Mouse (Mus musculus): ENCODE results near the gene Rph3a.

Rph3a gene

DNA sequence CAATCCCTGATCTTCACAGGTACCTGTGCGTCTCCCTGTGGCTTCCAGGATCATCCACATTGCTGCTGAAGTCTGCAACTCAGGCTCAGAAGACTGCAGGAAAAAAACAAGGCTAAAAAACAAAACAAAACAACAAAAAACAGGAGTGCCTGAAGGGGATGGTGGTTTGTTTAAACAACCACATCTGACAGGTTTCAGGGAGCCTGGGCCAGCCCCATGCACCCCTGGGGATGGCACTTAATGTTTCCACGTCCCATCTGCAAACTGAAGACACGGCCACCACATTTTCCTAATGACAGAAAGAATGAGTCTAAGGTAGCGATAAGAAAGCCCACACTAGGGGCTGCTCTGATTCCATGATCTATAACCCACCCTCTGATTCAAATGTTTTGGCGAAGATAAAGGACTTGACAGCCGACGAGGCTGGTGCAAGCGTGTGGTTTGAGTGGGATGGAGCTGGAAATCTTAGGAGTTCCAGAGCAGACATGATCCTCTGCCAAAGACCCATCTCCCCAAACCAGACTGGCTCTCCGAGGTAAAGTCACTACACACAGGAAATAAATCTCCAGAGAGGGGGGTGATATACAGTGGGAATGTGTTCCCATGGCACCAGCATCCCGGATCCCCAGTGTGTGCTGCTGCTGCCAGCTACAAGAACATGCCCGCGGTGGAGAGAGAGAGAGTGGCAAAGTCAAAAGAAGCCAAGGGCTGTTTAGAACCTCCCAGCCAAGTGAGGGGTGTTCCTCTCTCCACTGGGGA is at the start of gene Rph3a:
Gene Rph3a (minus strand): TSS at position 282 of the 759 bp plus-strand sequence.
- no peak for DNase-seq (ENCODE audit: low read depth, low spot score)

DNA sequence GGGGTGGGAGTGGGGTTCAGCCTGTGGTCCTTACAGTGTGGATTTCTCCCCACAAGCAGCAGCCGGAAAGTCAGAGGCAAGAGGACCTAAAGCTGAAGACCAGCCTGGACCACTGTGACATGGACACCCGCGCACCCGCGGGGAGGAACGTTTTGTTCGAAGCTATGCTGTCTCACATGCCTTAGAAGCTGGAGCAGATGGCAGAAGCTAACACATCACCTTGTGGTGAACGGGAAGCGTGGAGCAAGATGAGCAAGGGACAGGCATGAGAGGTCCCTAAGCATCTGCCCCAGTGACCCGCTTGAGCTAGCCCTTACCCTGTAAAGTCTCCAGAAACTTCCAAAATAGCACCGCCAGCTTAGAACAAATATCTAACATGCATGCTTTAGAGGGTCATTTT is 48.4 kb upstream of the Rph3a start:
- DNase-seq (ENCODE audit: low read depth, low spot score) = no peak

DNA sequence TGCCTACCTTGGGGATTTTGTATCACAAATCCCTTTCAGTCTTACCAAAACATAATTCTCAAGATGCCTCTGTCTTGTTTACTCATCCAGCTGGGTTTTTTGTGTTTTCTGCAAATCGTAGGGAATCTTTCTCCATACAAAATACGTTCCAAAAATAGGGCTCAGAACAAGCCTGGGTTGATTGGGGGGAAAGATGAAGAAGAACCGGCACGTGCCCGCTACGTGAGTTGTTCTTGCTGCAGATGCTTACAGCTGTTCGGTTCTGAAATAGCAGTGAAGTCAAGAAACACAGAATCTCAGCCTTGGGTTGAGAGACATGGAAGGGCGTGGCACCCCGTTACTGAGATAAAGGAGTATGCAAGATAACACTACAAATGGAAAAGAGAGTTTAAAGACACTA is 44.0 kb upstream of the Rph3a start:
- DNase-seq (ENCODE audit: low read depth, low spot score) = no peak

DNA sequence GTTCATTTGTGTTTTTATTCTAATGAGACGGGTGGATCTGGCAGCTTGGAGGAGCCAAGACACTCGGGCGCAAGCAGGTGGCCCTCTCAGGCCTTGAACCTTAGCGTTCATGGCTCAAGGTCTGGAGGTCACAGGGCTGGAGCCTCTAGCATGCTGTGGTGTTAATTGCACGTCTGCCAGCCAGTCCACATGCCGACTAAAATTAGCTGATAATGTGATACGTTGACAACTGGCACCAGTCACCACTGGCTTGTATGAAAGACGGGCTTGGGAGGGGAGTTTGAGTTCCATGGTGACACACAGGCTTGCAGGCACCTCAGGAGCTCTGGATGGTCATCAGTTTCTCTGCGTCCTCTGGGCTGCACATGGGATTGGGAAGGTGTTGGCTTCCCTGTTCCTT is 31.9 kb upstream of the Rph3a start:
- no peak for DNase-seq (ENCODE audit: low read depth, low spot score)

DNA sequence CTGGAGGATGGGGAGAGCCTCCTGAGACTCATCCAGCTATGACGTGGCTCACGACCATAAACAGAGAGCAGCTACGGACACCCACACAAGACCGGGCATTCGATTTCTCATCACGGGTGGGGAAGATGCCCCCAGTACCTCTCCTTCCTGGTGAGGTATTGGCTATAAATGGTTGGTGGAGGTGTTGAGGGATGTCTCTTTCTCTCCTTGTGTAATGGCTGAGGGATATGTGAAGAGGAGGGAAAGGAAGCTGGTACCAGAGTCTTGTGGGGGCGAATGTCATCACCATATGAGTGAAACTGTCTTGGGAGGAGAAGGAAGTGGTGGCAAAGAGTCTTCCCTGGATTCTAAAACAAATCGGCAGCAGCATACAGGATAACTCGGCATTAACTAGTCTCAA is 29.6 kb upstream of the Rph3a start:
- DNase-seq (ENCODE audit: low read depth, low spot score) = no peak

DNA sequence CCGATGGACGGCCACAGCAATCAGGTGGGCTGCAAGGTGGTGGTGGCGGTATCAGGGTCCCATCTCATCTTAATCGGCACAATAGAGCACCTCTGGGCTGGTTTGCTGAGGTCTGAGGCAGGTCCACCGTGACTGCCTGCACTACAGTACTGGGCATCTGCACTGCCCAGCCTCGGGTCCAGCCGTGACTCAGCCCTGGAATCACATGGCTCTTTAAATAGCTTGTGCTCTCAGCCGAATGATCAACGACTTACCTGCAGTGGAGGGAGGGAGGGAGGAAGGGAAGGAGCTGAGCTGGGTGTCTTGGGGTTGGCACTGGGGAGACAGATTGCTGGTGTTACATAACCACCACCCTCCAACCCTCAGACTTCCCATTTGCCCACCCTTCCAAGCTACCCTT is 20.3 kb upstream of the Rph3a start:
- no peak for DNase-seq (ENCODE audit: low read depth, low spot score)

DNA sequence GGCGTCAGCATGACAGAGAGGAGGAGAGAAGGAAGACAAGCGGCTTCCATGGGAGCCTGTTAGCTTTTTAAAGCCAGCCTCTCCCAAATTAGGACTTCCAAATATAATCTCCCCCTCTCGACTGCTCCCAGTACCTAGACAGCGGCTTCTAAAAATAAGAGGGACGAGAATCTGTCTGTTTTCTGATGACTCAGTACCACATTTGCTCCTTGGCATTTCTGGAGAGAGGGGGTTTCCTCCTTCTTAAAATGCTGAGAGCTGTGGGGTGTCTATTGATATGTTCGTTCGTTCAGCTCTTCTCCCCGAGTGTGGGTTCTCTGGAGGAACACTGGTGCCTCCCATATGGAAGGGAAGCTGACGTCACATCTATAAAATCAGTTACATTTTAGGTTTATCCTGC is 9.6 kb upstream of the Rph3a start:
- no peak for DNase-seq (ENCODE audit: low read depth, low spot score)

DNA sequence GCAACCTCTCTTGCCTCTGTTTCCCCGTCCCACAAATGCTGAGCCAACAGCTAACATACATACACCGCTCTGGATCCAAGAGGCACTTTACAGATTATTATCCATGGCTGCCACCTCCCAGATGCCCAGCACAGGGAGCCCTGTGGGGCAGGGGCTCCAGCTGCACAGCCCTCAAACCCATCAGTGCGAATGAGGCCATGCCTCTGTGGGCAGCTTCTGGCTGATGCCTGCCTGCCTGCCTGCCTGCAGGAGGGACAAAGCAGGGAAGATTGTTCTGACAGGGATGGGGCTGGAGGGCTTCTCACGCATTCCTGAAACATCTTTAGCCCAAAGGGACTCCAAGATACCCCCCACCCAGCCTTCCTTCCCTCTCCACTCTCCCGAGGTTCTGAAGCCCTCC is 7.8 kb upstream of the Rph3a start:
- DNase-seq (ENCODE audit: low read depth, low spot score) = no peak

DNA sequence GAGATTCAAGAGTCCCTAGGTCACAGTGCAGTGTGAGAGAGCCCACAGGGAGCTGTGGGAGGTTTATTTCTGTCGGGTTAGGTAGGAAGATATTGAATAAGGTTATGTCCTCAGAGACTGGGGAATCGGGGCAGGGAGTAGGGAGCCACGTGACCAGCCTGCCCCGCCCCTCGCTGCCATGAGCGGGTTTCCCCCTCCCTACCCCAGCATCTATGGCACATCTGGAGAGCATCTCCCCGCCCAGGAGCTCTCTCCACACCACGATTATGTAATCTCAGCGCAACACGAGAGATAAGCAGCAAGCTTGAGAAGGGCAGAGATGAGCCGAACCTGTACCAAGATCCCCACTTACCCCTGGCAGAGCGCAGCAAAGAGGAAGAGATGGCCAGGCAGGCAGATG is 6.5 kb upstream of the Rph3a start:
- DNase-seq (ENCODE audit: low read depth, low spot score) = peak; percentile 5

DNA sequence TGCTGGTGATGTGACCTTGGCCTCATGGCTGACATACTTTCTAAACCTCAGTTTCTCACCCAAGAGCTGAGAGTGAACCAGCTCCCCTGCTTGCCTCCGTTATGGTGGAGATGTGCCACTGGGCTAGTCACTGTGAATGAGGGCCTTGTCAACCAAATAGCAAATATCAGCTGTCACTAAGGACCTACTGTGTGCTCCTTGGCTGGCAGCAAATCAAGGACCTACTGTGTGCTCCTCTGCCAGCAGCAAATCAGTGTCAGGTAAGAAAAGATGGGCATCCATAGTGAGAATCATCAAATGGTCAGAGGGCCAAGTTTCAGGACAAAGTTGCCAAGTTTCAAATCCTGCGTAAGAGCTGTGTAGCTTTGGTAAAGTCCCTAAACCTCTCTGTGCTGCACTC is 4.6 kb upstream of the Rph3a start:
- DNase-seq (ENCODE audit: low read depth, low spot score) = no peak

DNA sequence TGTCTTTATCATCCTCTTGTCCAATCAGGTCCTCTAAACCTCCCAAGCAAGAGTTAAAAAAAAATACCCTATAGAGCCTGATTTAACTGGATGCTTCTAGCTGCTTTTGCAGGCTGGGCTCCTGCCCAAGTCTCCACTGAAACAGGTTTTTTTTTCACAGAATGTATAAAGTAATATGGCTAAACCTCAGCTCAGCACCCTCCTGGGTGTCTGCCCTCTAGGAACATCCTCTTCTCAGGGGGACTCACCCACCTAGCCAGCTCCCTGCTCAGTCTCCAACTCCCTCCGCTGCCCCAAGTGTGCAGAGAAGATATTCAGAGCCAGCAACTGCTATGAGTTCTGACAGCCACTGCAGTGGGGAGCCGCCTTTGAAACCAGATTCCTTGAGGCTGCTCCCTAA is 2.1 kb upstream of the Rph3a start:
- no peak for DNase-seq (ENCODE audit: low read depth, low spot score)

DNA sequence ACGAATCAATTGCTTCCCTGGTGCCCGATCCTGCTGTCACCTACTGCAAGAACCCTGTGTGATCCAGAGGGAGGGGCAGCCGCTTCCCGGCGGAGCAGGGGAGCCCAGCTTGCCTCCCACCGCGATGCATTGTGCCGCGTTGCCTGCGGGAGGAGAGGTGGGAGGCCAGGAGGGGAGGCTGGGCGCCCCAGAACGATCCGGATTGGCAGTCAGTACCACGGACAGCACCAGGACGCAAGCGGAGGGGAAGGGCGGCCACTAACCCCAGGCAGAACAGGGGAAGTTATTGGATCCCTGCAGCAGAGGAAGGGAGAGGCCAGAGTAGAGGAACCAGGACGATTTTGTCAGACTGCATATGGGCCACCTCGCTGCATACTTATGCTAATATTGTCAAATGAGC is 486 bp downstream of the Rph3a start:
- DNase-seq (ENCODE audit: low read depth, low spot score) = peak; percentile 84

DNA sequence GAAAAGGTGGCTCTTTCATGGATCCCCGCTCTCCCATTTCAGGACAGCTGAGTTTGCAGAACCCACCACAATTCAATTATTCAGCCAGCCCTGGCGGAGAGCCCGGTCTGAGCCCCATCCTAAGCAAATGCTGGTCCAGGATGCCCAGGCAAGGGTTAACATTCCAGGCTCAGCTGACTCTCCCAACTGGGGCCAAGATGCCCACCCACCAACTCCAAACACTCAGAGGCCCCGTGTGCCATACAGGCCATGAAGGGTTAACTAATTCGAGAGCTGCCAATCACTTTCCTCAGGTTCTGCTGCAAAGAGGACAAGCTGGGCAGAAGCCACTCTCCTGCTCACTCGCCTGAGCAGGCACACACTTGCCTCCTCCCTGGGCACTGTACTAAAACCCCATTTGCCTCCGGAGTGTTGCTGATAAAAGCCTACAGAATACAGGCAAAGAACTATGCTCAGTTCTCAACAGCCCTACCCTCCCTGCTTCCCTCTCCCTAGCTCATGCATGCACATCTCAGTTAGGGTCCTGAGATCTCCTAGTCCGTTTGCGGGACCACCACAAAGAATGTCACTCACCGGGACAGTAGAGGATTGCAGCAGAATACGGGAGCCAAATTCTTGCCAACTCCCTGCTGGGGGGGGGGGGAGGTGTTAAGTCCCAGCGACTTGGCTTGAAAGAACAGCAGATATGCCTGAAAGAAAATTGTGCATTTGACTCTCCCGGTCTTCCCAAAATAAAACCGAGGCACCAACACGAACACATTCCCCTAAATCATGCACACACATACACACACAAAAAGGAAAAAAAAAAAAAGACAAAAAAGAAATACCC is 1.3 kb downstream of the Rph3a start:
- no peak for DNase-seq (ENCODE audit: low read depth, low spot score)

DNA sequence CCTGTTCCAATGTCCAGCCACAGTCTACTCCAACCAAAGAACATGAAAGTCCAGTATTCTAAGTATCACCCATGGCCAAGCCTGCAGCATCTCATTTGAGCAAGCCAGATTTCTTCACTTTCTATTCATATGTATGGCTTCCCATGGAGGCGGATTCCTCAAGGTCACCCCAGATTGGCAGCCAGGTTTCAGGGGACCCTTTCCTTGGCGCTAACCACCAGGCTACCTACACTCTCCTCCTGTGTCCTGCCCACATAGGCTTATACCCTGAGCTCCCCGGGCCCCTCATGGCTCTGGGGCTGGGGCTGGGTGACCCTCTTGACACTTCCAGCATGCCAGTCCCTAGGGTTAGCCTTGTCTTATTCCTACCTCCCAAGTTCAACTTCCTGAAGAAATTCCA is 2.3 kb downstream of the Rph3a start:
- no peak for DNase-seq (ENCODE audit: low read depth, low spot score)

DNA sequence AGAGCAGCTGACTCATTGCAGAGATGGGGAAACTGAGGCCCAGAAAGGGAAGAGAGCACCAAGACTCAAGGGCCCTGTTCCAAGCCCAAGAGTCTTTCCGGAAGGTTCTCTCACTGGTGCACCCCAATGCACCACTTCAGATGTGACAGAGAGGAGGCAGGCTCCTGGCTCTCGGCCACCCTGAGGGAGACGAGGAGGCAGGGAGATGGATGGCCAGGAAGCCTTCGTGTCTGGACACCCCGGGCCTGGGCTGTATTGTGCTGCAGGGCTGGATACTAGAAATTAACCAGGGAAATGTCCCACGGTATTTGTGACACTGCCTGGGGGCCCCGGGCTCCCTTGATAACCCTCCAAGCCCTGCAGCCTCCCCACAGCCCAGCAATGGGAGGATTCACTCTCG is 2.8 kb downstream of the Rph3a start:
- no peak for DNase-seq (ENCODE audit: low read depth, low spot score)

DNA sequence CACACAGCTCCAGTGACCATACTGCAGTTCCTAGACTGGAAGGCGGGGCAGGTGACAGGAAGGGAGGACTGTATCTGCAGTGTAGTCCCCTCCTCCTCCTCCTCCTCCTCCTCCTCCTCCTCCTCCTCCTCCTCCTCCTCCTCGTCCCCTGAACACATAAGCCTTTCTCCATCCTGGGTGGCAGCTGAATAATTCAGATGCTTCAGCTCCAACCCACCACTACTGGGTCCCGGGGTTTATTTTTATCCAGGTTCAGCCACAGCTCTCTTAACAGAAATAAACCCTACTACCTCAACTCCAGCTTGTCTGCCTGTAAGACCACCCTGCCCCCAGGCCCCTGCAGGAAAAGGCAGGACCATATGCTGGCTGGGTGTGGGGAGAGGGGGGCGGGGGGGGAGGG is 3.7 kb downstream of the Rph3a start:
- DNase-seq (ENCODE audit: low read depth, low spot score) = no peak

DNA sequence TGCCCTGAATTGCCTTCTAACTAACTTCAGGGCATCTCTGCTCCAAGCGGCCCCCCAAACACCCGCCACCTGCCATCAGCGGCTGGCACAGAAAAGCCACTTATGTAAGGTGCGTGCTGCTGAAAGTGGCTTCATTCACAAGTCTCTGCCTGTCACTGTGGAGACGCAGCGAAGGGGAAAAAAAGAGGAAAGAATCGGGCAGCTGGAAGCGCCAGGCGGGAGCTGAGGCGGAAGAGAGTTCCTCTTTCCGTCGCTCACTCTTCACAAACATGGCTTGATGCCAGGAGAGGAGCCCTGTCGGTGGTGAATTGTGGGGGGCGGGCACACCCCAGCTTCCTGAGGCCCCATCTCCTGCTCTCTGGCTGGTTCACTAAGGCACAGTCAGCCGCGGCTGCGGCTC is 6.1 kb downstream of the Rph3a start:
- DNase-seq (ENCODE audit: low read depth, low spot score) = no peak

DNA sequence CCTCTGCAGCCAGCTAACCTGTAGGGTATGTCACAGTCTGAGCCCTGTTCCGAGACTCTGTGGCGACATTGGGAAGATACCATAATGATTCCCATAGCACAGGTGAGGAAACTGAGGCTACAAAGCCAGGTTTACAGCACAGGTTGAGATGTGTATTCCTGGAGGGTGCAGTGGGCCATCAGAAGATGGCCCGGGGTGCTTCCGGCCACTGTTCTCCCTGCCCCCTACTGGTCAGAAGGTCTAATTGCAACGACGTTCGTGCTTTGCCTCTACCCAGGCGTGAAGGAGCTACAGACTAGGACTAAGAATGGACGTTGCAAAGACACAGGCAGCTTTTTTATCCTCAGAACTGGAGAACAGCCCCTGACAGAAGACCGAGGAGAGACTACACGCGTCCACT is 10.3 kb downstream of the Rph3a start:
- DNase-seq (ENCODE audit: low read depth, low spot score) = peak; percentile 21

DNA sequence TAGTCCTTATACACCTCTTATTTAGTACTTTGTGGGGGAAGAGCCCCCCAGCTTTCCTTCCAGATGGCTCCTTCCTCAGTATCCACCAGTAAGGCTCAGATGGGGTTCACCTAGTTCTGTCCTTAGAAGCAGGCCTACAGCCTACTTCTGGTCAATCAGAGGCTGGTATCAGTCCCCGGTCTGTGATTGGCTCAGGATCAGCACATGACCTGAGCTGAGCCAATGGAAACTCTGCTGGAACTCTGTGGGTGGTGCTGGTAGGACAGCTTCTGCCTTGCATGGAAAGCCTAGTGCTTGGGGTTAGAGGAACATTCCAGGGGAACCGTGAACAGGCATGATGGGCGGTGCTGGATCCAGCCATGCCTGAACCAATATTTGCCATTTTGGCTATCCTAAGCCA is 21.5 kb downstream of the Rph3a start:
- no peak for DNase-seq (ENCODE audit: low read depth, low spot score)

DNA sequence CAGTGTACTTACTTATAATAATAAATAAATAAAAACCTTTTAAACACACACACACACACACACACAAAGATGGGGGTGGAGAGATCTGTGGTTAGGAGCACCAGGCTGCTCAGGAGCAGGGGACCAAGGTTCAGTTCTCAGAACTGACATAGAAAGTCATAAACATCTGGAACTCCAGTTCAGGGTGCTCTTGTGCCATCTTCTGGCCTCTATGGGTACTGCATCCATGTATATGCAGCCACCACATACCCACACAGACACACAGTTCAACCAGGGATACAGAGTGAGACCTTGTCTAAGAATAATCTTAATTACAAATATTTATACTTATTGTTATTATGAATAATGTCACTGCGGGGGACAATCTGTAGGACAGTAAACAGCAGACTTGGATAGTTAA is 26.9 kb downstream of the Rph3a start:
- peak; percentile 28 for DNase-seq (ENCODE audit: low read depth, low spot score)

DNA sequence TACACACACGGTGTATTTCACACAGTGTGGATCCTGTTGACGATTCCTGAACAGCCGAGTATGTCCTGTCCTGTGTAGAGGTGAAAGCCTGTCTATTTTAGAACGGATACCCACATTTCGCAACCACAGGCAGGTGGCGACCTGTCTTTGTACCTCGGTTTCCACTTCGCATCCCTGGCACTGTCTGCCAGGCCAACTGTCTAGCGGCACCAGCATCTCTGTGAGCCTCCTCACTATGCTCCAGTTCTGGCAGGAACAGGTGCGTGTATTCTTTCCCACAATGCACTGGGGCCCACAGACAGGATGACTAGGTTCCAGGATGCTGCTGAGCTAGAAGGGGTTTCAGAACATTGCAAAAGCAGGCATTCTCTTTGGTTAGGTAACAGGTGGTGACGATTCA is 28.7 kb downstream of the Rph3a start:
- DNase-seq (ENCODE audit: low read depth, low spot score) = no peak

DNA sequence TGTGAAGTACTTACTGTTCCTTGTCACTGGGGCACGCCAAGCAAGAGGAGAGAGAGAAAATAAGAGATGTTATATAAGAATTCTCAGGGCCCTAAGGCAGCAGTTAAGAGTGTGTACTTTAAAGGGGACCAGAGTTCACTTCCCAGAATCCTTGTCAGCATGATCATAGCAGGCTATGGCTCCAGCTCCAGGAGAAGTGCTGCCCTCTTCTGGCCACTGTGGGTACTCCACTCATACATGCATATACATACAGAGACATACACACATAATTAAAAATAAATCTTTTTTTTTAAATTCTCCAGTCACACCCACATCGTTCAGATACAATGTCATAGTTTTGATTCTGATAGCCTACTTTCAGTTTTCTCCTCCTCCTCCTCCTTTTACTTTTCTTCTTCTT is 29.8 kb downstream of the Rph3a start:
- no peak for DNase-seq (ENCODE audit: low read depth, low spot score)

DNA sequence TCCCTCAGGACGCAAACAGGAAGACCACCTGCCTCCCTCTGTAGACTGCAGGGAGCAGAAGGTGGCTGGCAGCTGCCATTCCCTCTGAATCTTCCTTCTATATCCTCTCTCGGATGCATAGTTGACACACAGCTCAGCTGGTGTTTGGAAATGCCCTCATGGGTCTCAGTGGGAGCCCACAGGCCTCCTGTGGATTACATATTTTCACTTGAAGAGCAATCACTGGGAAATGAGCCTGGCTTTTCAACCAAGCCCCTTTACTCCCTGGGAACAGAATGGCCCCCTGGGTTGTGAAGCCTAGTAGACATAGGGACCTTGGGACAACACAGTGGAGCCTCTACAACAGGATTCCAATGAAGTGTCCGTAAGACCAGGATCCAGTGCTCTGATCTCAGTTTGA is 33.8 kb downstream of the Rph3a start:
- no peak for DNase-seq (ENCODE audit: low read depth, low spot score)
